Mouse (Mus musculus) fibroblast of lung, adult 2 months (primary cell): ENCODE data around the gene Fap.

Source experiments
- DNase-seq: peaks from one replicate; pipeline ENCODE4 v3.0.0-alpha.2; 2011; ENCODE audit warnings: low read depth

The Fap gene

DNA sequence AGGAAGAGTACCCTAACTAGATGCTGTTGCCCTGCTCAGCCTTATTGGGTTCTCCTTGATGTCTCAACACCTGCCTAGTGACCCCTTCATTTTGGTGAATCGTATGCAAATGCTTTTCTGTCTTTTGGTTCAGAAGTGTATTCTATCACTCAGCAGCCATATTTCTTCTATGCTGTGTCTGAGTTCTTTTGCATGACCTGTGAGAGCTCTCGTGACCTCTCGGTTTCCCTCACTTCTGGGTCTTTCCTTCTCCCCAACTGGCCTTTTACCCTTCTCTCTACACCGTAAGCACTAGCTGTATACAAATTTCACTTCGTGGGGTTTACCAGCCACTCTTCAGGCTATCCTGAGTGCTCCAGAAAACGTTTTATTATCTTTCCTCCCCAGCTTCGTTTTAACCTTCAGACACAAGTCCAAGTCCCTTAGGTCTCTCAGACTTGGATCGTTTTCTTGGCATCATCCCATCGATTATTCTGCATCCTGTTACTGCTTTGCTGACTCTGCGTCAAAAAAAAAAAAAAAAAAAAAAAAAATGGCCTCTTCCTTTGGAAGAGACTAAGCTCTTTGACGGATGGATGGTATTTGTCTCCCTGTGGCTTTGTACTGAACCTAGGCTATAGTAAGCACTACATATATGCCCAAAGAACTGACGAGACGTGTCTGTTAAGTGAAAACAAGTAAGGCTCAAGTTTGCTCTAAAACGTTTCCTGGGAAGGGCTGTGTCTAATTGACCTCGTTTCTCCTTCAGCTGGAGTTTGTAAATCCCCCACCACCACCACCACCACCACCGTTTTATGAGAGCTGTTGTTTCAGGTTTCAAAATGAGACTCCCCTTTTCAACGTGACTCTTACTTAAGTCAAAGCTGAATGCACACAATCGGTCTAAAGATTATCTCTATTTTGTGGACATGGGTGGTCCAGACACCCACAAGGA lies 114.4 kb downstream of the Fap start:
- no peak for DNase-seq

DNA sequence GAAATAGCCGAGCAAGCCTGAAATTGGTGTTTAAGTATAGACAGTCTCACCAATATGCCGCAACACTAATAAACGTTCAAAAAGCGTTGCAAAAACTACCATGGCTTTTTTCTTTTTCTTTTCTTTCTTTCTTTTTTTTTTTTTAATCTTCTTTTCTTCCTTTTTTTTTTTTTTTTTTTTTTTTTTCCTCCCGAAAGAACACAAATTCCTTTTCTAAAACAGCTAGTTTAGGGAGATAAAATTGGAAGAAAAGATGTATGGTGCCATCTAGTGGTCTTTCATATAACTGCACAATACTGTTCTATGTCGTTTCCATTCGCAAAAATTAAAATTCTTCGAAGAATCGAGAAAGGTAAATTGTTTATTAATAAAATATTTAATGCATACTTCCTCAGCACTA lies 115.8 kb downstream of the Fap start:
- DNase-seq = peak; percentile 21

DNA sequence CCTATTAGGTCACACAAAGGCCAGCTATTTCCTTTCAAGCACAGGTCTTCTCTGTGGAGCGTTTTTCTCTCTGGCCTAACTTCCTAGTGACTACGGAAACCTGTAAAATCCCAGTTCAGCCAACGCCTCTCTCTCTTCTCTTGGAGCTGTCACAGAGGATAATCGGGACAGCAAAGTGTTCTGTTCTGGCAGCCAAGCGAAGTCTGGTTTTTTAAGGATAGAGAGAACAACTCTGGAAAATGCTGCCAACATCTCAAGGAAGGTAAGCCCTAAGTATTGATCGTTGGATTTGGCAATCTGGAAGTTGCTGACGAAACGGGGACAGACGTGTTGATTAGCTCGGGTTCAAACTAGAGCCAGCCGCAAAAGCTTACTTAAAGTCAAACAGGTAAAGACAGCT lies 118.9 kb downstream of the Fap start:
- no peak for DNase-seq

DNA sequence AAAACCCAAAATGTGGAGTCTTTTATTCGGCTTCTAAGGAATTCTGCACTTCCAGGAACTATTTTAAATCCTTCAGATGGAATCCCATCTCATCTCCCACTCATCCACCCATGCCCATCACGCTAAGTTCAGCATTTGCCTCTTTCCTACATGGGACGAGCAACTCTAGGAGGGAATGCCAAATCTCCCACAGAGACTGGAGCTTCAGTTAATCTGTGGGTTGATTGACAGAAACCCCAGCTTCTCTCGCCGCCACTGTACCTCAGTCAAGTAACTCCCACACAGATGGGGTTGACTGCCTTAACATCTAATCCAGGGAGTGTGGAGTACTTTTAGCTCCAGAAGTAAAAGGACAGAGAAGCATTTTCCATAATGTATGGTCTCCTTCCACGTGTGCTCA lies 119.8 kb downstream of the Fap start:
- no peak for DNase-seq
